Mouse (Mus musculus): ENCODE data around the gene Adap2. TPM values are rescaled to one million over a fixed set of nuclear protein-coding genes. Genes with fewer than 3 reads are reported as not detected.

The Adap2 gene
- 0.77 and 1.9 TPM in 2 replicates for polyA plus RNA-seq (2016; fragmentation: Nextera tagmentation; extraction: Ambion mirVana)

DNA sequence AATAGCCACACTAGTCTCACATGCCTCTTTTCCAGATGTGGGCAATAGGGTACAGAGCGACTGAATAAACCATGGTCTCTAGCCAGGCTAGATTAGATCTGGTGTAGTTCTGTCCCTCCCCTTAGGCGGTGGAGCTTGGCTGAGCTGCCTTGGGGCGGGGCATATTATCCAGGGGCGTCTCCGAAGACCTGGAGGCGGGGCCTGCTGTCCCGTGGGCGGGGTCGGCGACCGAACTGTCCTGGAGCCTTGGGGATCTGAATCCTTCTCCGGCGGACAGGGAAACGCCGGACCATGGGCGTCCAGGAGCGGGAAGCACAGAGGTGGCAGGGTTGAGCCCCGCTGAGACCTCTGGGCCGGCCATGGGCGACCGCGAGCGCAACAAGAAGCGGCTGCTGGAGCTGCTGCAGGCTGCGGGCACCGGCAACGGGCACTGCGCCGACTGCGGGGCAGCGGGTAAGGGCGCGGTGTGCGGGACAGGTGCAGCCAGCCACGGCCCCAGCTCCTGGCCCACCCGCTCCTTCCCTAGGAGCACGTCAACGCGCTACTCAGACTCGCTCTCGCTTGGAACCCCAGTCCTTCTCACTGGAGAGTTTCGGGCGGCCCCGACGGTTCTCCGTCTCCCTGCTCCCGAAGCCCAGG lies at the start of gene Adap2:
Gene Adap2 (plus strand): TSS at position 249 of the 639 bp plus-strand sequence.
- WGBS, result 3% methylated on average over 47 of the region's 47 CpGs

DNA sequence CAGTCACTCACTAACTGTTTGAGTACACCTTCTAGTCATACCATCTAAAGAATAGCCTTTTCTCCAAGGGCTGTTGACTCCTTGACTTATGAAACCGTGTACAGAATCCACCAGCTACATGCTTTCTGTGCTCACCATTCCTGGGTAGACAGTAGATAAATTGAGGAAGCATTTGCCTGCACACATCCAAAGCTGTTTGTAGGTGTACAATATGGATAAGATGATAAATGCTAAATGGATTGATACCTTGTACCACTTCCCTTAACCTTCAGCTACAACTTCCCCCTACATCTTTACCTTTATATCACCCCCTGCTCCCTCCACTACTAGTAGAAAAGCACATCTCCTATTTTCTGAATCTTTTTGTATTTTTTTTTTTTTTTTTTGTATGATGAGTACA lies 49.5 kb upstream of the Adap2 start:
- no peak for DNase-seq (ENCODE audit: low spot score)
- WGBS, result 80% methylated on average over 1 of the region's 1 CpGs
- H3K4me3 ChIP-seq, result no peak overlapping the region
- H3K27ac ChIP-seq (replicated peaks), result no peak overlapping the region
- H3K4me1 ChIP-seq, result no peaks in the 10 kb centered on the region
- peaks cover 96% of the 10 kb centered on the region for H3K36me3 ChIP-seq
- no peaks in the 10 kb centered on the region for H3K27me3 ChIP-seq (ENCODE audit: low read depth, poor library complexity, severe bottlenecking)
- no peaks in the 10 kb centered on the region for H3K9me3 ChIP-seq (replicated peaks)

More for the DNA sequence above, at the start of gene Adap2:
- Histone ChIP-seq H3K4me1 (peaks cover 12% of the 10 kb centered on the region), H3K36me3 (no peaks in the 10 kb centered on the region), H3K27me3 (ENCODE audit: low read depth, poor library complexity, severe bottlenecking) (peaks cover 65% of the 10 kb centered on the region), H3K27ac (replicated peaks) (peak within 1 kb of the TSS; percentile 25; the same call in 1 of the 2 replicates), H3K4me3 (peak within 1 kb of the TSS; percentile 65), H3K9me3 (replicated peaks) (no peaks in the 10 kb centered on the region)
- peak; percentile 82 for DNase-seq (ENCODE audit: low spot score)

DNA sequence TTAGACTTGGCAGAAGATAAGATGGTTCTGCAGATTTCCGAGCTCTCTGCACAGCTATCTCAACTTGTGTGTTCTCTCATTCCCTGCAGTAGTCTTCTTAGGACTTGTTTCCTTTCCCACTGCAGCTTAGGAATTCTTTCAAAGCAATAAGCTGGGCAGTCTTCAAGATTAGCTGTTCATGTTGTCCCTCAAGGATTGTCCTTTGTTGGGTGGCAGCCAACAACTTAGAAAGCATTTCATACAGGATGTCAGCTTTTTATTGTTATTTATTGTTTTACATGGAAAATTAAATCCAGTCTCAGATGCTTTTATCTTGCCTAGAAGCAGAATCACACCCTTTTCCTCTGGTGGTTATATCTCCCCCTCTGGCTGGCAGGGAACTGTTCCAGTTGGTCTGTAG lies 37.5 kb upstream of the Adap2 start:
- Histone ChIP-seq H3K9me3 (replicated peaks) (no peaks in the 10 kb centered on the region), H3K36me3 (peaks cover 95% of the 10 kb centered on the region), H3K4me1 (no peaks in the 10 kb centered on the region), H3K27me3 (ENCODE audit: low read depth, poor library complexity, severe bottlenecking) (no peaks in the 10 kb centered on the region), H3K4me3 (no peak overlapping the region), H3K27ac (replicated peaks) (no peak overlapping the region)
- DNase-seq (ENCODE audit: low spot score), result no peak
- 93% methylated on average over 1 of the region's 1 CpGs for WGBS

DNA sequence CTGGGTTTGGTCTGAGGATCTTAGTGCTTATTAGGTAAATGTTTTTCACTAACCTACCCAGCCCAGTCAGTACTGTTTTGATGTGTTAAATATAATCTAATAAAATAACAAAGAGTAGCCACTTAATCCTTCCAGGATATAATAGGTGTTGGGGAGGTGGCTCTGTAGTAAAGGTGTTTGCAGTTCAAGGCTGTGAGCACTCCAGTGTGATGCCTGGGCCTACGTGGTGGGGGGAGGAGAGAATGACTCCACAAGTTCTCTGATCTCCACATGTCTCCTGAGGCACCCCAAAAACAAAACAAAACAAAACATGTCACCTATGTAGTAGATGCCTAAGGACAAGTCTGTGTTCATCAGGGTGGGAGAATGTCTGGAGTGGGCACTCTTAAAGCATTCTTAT lies 21.9 kb upstream of the Adap2 start:
- peaks cover 95% of the 10 kb centered on the region for H3K36me3 ChIP-seq
- no peaks in the 10 kb centered on the region for H3K4me1 ChIP-seq
- no peaks in the 10 kb centered on the region for H3K27me3 ChIP-seq (ENCODE audit: low read depth, poor library complexity, severe bottlenecking)
- H3K27ac ChIP-seq (replicated peaks), result no peak overlapping the region
- H3K4me3 ChIP-seq, result no peak overlapping the region
- H3K9me3 ChIP-seq (replicated peaks), result no peaks in the 10 kb centered on the region
- WGBS, result 76% methylated on average over 1 of the region's 1 CpGs
- DNase-seq (ENCODE audit: low spot score), result no peak

GRCm38 (mm10) chr11:80134744-80135143 lies 19.2 kb upstream of the Adap2 start:
- Histone ChIP-seq H3K4me1 (no peaks in the 10 kb centered on the region), H3K9me3 (replicated peaks) (no peaks in the 10 kb centered on the region), H3K27me3 (ENCODE audit: low read depth, poor library complexity, severe bottlenecking) (no peaks in the 10 kb centered on the region), H3K4me3 (no peak overlapping the region), H3K27ac (replicated peaks) (no peak overlapping the region), H3K36me3 (peaks cover 97% of the 10 kb centered on the region)
- 76% methylated on average over 4 of the region's 4 CpGs for WGBS
- no peak for DNase-seq (ENCODE audit: low spot score)

- Histone ChIP-seq H3K4me3 (no peak overlapping the region), H3K36me3 (peaks cover 94% of the 10 kb centered on the region), H3K27ac (replicated peaks) (no peak overlapping the region), H3K9me3 (replicated peaks) (no peaks in the 10 kb centered on the region), H3K27me3 (ENCODE audit: low read depth, poor library complexity, severe bottlenecking) (no peaks in the 10 kb centered on the region), H3K4me1 (peaks cover 4% of the 10 kb centered on the region)
- 92% methylated on average over 11 of the region's 11 CpGs for WGBS
- no peak for DNase-seq (ENCODE audit: low spot score)
These were observed 17.8 kb upstream of the Adap2 start for GRCm38 (mm10) chr11:80135954-80136683.

DNA sequence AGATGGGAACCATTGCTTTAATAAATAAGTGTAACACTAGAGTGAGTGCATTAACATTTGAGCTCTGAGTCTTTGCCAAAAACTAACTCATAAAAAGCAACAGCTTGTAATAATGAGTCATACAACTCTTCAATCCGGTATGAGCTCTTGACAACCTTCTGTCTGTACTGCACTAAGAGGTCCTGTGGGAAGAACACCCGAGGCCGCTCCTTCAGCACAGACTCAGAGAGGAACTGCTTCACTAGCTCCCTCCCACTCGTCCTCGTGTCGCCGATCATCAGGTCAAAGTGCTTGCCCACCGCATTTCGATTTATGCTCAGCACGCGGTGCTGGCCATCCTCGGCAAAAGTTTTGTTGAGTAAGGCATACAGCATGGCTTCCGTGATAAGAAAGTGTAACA lies 17.1 kb upstream of the Adap2 start:
- H3K27me3 ChIP-seq (ENCODE audit: low read depth, poor library complexity, severe bottlenecking), result no peaks in the 10 kb centered on the region
- WGBS, result 94% methylated on average over 13 of the region's 13 CpGs
- DNase-seq (ENCODE audit: low spot score), result no peak

GRCm38 (mm10) chr11:80137773-80138172 lies 16.1 kb upstream of the Adap2 start:
- Histone ChIP-seq H3K4me3 (no peak overlapping the region), H3K27me3 (ENCODE audit: low read depth, poor library complexity, severe bottlenecking) (no peaks in the 10 kb centered on the region), H3K9me3 (replicated peaks) (no peaks in the 10 kb centered on the region), H3K4me1 (peaks cover 13% of the 10 kb centered on the region), H3K36me3 (peaks cover 77% of the 10 kb centered on the region), H3K27ac (replicated peaks) (no peak overlapping the region)
- 93% methylated on average over 5 of the region's 5 CpGs for WGBS
- no peak for DNase-seq (ENCODE audit: low spot score)

More for the DNA sequence above, 17.1 kb upstream of the Adap2 start:
- Histone ChIP-seq H3K27ac (replicated peaks) (no peak overlapping the region), H3K4me1 (peaks cover 8% of the 10 kb centered on the region), H3K9me3 (replicated peaks) (no peaks in the 10 kb centered on the region), H3K4me3 (no peak overlapping the region), H3K36me3 (peaks cover 87% of the 10 kb centered on the region)

DNA sequence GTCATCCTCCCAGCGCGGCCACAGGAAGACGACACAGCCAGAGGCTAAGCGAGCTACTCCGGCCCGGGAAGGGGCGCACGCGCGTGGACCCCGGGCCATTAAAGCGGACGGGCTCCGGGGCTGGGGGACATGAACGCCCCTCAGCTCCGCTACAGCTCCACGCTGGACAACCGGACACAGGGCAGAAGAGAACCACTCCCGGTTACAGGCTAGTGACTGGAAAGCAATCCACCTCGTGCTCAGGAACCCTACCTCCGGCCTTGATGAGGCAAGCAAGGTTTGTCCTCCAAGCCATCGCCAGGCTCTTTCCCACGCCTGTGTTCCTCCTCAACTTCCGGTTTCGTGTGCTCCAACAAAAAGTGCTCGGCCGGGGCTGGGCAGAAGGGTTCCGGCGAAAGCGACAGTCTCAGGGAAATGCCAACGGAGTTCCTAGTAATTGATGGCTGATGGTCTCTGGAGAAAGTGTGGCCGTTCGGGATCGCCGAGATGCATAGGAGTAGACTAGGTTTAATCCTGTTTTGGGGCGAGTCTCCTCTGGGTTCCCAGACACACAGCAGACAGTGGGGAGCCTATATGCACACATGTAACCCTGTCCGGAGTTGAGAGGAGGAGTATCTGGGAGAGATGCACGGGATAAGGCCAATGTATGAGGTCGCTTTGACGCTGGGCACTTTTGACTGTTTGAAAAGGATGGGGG lies 11.9 kb upstream of the Adap2 start, which contains the start of gene Tefm:
Gene Tefm (minus strand): TSS at position 351 of the 697 bp plus-strand sequence.
- peaks cover 17% of the 10 kb centered on the region for H3K4me1 ChIP-seq
- peak within 1 kb of the TSS; percentile 91 for H3K27ac ChIP-seq (replicated peaks)
- peak within 1 kb of the TSS; percentile 73 for H3K4me3 ChIP-seq
- H3K27me3 ChIP-seq (ENCODE audit: low read depth, poor library complexity, severe bottlenecking), result no peaks in the 10 kb centered on the region
- DNase-seq (ENCODE audit: low spot score), result peak; percentile 89
- WGBS, result under 1% methylated on average over 40 of the region's 40 CpGs
- H3K36me3 ChIP-seq, result peaks cover 37% of the 10 kb centered on the region
- no peaks in the 10 kb centered on the region for H3K9me3 ChIP-seq (replicated peaks)

DNA sequence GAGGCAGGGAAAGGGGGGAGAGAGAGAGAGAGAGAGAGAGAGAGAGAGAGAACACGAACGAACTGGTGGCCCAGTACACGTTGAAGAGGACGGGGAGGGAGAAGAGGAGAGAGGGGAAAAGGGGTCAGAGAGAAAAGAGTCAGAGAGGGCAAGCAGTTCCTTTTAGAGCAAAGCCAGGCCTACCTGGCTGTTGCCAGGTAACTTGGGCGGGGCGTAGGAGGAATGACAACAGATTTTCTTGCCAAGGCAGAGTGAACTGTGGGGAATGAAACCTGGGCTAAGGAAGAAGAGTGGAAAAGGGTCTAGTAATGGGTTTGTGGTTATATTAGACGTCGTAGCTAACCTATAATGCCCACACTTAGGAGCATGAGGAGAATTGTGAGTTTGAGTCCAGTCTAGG lies 11.0 kb upstream of the Adap2 start:
- H3K4me1 ChIP-seq, result peaks cover 17% of the 10 kb centered on the region
- H3K4me3 ChIP-seq, result peak overlapping the region; percentile 73
- H3K36me3 ChIP-seq, result peaks cover 28% of the 10 kb centered on the region
- no peaks in the 10 kb centered on the region for H3K9me3 ChIP-seq (replicated peaks)
- H3K27me3 ChIP-seq (ENCODE audit: low read depth, poor library complexity, severe bottlenecking), result no peaks in the 10 kb centered on the region
- DNase-seq (ENCODE audit: low spot score), result no peak
- 34% methylated on average over 8 of the region's 8 CpGs for WGBS
- peak overlapping the region; percentile 91 for H3K27ac ChIP-seq (replicated peaks)

GRCm38 (mm10) chr11:80145787-80146275 lies 8.1 kb upstream of the Adap2 start:
- H3K4me1 ChIP-seq, result peaks cover 16% of the 10 kb centered on the region
- H3K27me3 ChIP-seq (ENCODE audit: low read depth, poor library complexity, severe bottlenecking), result no peaks in the 10 kb centered on the region
- H3K9me3 ChIP-seq (replicated peaks), result no peaks in the 10 kb centered on the region
- H3K36me3 ChIP-seq, result no peaks in the 10 kb centered on the region
- H3K4me3 ChIP-seq, result no peak overlapping the region
- 73% methylated on average over 10 of the region's 10 CpGs for WGBS
- DNase-seq (ENCODE audit: low spot score), result no peak
- H3K27ac ChIP-seq (replicated peaks), result no peak overlapping the region

GRCm38 (mm10) chr11:80147748-80148147 lies 6.2 kb upstream of the Adap2 start:
- Histone ChIP-seq H3K27ac (replicated peaks) (no peak overlapping the region), H3K4me1 (peaks cover 4% of the 10 kb centered on the region), H3K4me3 (no peak overlapping the region), H3K27me3 (ENCODE audit: low read depth, poor library complexity, severe bottlenecking) (peaks cover 9% of the 10 kb centered on the region), H3K9me3 (replicated peaks) (no peaks in the 10 kb centered on the region), H3K36me3 (no peaks in the 10 kb centered on the region)
- 77% methylated on average over 6 of the region's 6 CpGs for WGBS
- no peak for DNase-seq (ENCODE audit: low spot score)

All from midbrain, embryonic 10.5 days (tissue).